Mouse (Mus musculus): ENCODE results near the gene Dusp15. TPM values are rescaled to one million over a fixed set of nuclear protein-coding genes. Genes with fewer than 3 reads are reported as not detected.

The Dusp15 gene
- total RNA-seq, 1 experiment from 2014 or later: not detected

- ATAC-seq (replicated peaks; ENCODE audit: insufficient number of reproducible peaks, low FRiP score, low TSS enrichment, poor library complexity, severe bottlenecking): no peak; the same call in 1 of the 2 replicates
Observed at GRCm38 (mm10) chr2:152933614-152934013, 17.9 kb downstream of the Dusp15 start.

DNA sequence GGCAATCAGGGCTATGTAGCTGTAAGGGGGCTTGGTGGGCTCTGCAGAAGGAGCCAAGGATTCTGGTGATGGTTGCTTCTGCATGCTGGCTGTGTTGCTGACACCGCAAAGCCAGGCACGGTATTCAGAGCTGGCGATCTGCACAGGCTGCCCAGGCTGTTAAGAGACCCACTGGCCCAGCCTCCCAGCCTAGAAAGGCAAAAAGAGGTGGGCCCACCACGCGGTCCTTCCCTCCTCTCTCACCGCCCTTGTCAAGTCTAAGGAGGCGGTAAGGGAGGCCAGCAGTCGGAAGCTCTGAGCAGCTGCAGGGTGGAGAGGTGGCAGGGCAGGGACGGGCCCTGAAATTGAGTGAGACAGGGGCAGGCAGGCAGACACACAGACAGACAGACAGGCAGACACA lies 18.4 kb downstream of the Dusp15 start, which contains the start of gene Foxs1:
Gene Foxs1, minus strand, starts transcription at position 161 of the 400 bp plus-strand sequence.
- ATAC-seq (replicated peaks; ENCODE audit: insufficient number of reproducible peaks, low FRiP score, low TSS enrichment, poor library complexity, severe bottlenecking): no peak

- no peak for ATAC-seq (replicated peaks; ENCODE audit: insufficient number of reproducible peaks, low FRiP score, low TSS enrichment, poor library complexity, severe bottlenecking)
Observed at GRCm38 (mm10) chr2:152931456-152932160, 19.9 kb downstream of the Dusp15 start.

DNA sequence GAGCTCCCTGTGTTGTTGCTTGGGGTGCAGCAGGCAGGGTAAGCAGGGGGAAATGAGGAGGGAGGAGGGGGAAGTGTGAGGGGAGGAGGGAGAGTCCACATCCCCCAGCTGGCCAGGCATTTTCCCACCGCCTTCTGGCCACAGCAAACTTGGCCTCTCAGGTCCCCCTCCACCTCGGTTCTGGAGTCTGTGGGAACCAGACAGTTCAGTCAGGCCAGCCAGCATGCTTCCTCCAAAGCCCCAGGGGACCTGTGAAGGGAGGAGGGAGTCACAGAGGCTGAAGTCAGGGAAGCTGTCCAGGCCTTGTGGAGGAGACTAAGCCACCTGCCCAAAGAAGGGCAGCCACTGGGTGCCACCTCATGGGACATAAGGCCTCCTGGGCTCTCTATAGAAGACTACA lies 21.2 kb downstream of the Dusp15 start:
- ATAC-seq (replicated peaks; ENCODE audit: insufficient number of reproducible peaks, low FRiP score, low TSS enrichment, poor library complexity, severe bottlenecking): no peak

- ATAC-seq (replicated peaks; ENCODE audit: insufficient number of reproducible peaks, low FRiP score, low TSS enrichment, poor library complexity, severe bottlenecking): no peak
Observed at GRCm38 (mm10) chr2:152928988-152929370, 22.5 kb downstream of the Dusp15 start.

GRCm38 (mm10) chr2:152928219-152928987 lies 23.1 kb downstream of the Dusp15 start:
- ATAC-seq (replicated peaks; ENCODE audit: insufficient number of reproducible peaks, low FRiP score, low TSS enrichment, poor library complexity, severe bottlenecking): no peak

DNA sequence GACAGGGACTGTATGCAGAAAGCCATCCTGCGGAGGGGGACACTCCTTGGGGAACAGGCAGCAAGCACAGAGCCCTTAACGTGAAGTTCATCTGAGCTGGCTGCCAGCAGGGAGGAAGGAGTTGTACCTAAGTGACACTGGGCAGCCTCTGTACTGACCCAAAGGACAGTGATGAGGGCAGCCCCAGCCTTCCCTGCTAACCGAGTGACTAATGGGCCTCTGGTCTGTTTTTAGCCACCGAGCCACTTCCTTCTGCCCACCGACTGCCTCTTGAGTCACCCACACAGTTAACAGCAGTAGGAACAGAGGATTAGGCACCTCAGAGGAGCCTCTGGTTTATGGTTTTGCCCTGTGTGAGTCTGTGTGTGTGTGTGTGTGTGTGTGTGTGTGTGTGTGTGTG lies 24.1 kb downstream of the Dusp15 start:
- no peak for ATAC-seq (replicated peaks; ENCODE audit: insufficient number of reproducible peaks, low FRiP score, low TSS enrichment, poor library complexity, severe bottlenecking)

GRCm38 (mm10) chr2:152926896-152927295 lies 24.6 kb downstream of the Dusp15 start:
- ATAC-seq (replicated peaks; ENCODE audit: insufficient number of reproducible peaks, low FRiP score, low TSS enrichment, poor library complexity, severe bottlenecking): no peak

DNA sequence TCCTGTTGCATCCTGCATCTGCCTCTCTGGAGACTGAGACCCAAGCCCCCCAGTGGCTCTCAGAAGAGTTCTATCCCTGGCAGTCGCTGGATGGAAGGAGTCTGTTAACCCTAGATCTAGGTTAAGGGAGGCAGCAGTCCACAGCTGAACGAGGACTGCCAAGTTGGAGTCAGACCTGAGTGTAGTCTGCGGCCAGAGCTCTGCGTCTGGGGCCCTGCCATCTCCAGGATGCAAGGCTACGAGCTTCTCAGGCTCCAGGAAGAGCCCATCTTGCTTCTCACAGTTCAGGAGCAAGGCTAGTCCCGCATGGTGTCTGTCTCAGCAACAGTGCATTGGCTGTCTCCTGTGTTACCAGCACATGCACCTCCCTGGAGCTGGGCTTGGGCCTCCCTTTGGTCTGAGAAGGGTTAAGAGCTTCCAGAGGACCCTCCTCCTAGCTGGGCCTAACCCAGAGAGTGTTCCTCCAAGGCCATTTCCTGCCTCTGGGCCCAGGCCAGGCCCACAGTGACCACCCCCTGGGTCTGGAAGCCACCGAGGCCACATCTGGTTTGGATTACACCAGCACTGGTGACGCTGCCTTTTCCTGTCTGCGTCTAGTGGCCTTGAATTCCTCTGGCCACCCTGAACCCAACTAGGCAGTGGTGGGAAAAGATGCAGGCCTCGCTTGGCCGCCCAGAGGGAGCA lies 26.2 kb downstream of the Dusp15 start:
- ATAC-seq (replicated peaks; ENCODE audit: insufficient number of reproducible peaks, low FRiP score, low TSS enrichment, poor library complexity, severe bottlenecking): 0 out of 2 replicates have a peak, but pooled peaks have one; percentile 33

DNA sequence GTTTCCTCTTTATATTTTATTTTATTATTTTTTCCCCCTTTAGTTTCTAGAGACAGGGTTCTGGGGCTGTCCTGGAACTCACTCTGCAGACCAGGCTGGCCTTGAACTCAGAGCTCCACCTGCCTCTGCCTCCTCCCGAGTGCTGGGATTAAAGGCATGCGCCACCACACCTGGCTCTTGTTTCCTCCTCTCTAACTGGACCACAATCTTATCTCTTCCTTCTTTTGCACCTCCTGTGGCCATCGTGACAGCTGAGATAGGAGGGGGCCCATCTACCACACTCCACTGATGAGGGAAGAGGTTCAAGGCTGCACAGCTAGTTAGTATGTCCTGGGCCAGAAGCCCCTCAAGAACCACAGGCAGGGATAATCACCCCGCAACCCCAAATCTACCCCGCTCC lies 27.0 kb downstream of the Dusp15 start:
- ATAC-seq (replicated peaks; ENCODE audit: insufficient number of reproducible peaks, low FRiP score, low TSS enrichment, poor library complexity, severe bottlenecking): no peak

DNA sequence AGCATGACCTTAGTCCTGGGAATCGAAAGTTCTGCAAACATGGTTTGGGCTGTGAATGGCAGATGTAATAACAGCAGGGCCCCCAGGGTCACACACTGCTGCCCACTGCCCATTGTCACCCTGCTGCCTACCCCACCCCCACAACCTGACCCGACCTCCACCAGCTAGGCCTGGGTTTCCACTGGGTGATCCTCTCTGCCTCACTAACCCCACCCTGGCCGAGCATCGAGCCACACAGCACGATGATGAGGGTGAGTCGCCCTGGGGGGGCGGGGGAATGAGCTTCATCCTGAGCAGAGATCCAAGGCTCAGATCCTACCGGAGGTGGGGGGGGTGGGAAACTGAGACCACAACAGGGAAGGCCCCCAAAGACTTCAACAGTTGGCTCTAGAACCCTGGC lies 27.4 kb downstream of the Dusp15 start:
- ATAC-seq (replicated peaks; ENCODE audit: insufficient number of reproducible peaks, low FRiP score, low TSS enrichment, poor library complexity, severe bottlenecking): no peak

DNA sequence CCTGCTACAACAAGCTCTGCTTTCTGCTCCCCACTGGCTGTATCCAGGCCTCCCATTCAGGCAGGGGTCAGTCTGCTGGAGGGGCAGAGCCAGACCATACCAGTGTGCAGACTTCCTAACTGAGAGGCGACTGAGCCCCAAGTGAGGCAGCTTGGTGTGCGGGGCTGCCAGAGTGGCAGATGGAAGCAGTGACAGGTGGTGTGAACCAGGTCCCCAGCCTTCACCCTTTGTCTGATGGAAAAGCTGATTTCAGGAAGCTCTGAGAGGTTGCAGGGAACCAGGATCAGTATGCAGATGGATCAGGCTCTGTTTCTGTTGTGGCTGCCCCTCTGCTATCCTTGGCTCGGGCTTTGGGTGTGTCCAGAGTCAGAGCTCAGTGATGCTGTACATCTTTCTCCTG lies 27.9 kb downstream of the Dusp15 start:
- ATAC-seq (replicated peaks; ENCODE audit: insufficient number of reproducible peaks, low FRiP score, low TSS enrichment, poor library complexity, severe bottlenecking): no peak

- no peak for ATAC-seq (replicated peaks; ENCODE audit: insufficient number of reproducible peaks, low FRiP score, low TSS enrichment, poor library complexity, severe bottlenecking)
Observed at GRCm38 (mm10) chr2:152922376-152922775, 29.1 kb downstream of the Dusp15 start.

- no peak for ATAC-seq (replicated peaks; ENCODE audit: insufficient number of reproducible peaks, low FRiP score, low TSS enrichment, poor library complexity, severe bottlenecking)
Observed at GRCm38 (mm10) chr2:152917671-152918070, 33.8 kb downstream of the Dusp15 start.

DNA sequence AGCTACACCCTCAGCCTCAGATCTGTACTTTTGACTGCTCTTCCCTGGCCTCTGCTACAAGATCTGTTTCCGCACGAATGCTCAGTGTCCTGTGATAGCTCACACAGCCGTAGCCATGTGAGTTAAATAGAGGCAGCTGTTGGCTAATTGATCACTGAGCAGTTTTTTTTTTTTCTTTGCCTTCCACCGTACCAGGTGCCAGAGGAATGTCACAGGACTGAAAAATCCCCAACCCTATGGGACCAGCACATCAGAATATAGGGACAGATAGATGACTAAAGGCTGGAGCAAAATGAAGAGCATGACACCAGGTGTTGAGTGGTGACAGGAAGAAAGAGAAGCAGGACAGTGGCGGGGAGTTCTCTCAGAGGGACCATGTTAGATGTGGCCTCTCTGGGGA lies 35.4 kb downstream of the Dusp15 start:
- no peak for ATAC-seq (replicated peaks; ENCODE audit: insufficient number of reproducible peaks, low FRiP score, low TSS enrichment, poor library complexity, severe bottlenecking)

GRCm38 (mm10) chr2:152915453-152915852 lies 36.0 kb downstream of the Dusp15 start:
- no peak for ATAC-seq (replicated peaks; ENCODE audit: insufficient number of reproducible peaks, low FRiP score, low TSS enrichment, poor library complexity, severe bottlenecking)

DNA sequence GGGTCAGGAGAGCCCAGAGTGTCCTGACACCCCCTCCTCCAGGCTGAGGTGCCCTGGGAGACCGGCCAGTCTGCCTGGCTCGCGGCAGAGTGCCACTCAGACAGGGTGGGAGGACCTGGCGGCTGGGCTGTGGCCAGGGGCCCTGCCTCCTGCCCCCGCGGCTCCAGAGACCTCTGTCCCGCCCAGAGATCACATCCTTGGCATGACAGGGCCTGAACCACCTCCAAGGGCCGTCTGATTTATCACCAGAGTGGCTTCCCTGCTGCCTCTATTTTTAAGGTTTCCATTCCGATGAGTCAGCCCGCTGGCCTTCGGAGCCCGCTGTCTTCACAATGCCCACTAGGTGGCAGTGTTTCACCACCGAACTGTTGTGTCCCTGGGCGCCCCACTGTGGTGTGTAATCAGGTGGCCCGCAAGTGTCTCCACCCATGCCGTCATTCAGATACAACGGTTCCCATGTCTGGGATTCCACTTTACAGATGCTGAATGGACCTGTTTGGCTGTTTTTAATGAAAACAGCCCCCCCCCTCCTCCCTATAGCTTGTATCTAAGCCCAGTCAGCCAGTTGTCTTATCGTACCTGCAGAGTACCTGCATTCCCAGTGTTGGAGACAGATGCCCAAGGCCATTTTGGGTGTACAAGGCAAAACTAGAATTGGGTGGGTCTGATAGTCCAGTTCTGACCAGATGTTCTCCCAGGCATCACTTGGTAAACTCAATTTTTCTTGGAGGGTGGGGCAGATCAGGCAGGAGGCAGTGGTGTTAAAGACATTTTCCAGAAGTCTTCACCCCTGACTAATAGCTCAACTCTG lies 37.0 kb downstream of the Dusp15 start:
- peak; percentile 86 for ATAC-seq (replicated peaks; ENCODE audit: insufficient number of reproducible peaks, low FRiP score, low TSS enrichment, poor library complexity, severe bottlenecking)

GRCm38 (mm10) chr2:152913471-152913870 lies 38.0 kb downstream of the Dusp15 start:
- no peak for ATAC-seq (replicated peaks; ENCODE audit: insufficient number of reproducible peaks, low FRiP score, low TSS enrichment, poor library complexity, severe bottlenecking)

- no peak for ATAC-seq (replicated peaks; ENCODE audit: insufficient number of reproducible peaks, low FRiP score, low TSS enrichment, poor library complexity, severe bottlenecking)
Observed at GRCm38 (mm10) chr2:152911432-152911831, 40.1 kb downstream of the Dusp15 start.

Data from monocyte, adult 5-6 weeks (primary cell).